Mouse (Mus musculus): ENCODE measurements around the gene Cd38.

- TF ChIP-seq CTCF (IDR thresholded peaks at IDR 0.05; ENCODE audit: low read depth) (no peak), EP300 (IDR thresholded peaks at IDR 0.05; ENCODE audit: low read depth) (no peak)
Measured at GRCm38 (mm10) chr5:43847555-43847954, 20.8 kb upstream of the Cd38 start.
